Mouse (Mus musculus): Measurements from ENCODE around the gene Lgi1.

DNA sequence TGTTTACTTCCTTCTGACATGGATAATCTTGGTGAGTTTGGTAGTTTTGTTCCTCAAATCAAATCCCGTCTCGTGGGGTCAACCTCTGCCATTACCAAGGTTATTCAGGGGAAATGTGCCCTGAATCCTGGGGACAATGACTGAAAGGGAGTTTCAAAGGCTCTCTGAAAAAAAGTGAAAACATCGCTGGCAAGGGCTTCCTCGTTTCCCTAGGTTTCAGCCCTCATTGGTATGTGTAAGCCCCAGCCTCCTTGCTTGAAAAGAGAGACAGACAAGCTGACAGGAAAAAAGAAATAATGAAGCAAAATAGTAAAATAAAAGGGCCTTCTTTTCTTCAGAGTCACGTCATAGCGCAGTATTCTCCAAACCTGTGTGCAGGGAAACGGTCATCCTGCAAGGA, 9.5 kb downstream of the Lgi1 start:
- TF ChIP-seq POLR2A (IDR thresholded peaks at IDR 0.05; ENCODE audit: control insufficient read depth, extremely low read depth, insufficient read depth, low read length, poor library complexity) (no peak), CTCF (IDR thresholded peaks at IDR 0.05; ENCODE audit: borderline replicate concordance, control insufficient read depth, extremely low read depth, insufficient read depth, low read length, poor library complexity) (no peak)
